Mouse (Mus musculus): ENCODE results near the gene Ppp4r1.

GRCm38 (mm10) chr17:65774439-65774838 lies 7.9 kb upstream of the Ppp4r1 start:
- TF ChIP-seq CTCF (IDR thresholded peaks at IDR 0.05; ENCODE audit: low read depth) (no peak), EP300 (IDR thresholded peaks at IDR 0.05; ENCODE audit: low read depth) (no peak)
